Comparison of ENCODE assay signal across 8 mouse cellular contexts in the genomic region with DNA sequence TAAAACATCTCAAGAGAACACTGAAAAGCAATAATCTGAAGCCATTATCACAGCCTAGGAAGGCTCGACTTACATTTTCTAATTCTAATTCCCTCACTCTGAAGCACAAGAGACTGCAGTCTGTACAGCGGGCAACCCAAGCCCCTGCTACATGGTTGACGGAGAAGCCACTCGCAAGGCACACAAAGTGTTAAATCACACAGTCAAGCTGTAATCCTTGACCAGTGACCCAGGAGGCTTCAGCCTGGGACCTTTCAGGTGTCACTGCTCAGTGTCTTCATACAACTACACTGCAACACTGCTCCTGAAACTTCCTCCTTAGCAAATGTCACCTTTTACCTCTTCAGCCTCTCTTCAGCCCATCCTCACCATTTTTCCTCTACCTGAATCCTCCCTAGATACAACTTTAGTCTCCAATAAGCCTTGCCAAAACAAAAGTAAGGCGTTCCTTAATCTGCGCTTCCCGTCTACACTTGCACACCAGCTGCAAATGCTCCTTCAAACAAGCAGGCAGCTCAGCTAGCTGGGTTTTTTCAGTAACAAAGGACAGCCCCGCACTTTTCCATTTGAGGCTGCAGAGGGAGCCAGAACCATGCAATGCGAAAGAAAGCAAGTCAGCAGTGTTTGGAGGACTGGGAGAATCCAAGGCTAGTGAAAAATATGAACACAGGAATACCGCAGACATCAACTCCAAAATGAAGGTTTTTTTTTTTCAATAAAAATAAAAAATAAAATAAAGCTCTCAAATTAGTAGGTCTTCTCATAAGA.
DNase-seq lines count a peak whose midpoint lies in the region; ATAC-seq lines count a peak whose summit lies in the region.

No protein-coding gene starts in this region.

- no peak overlapping the region for H3K4me3 ChIP-seq in heart, embryonic 13.5 days
- H3K4me3 ChIP-seq in kidney, embryonic 15.5 days (replicated peaks), result no peak overlapping the region
- no peak overlapping the region for H3K4me3 ChIP-seq in limb, embryonic 13.5 days

- no peaks in the 10 kb centered on the region for H3K36me3 ChIP-seq in heart, embryonic 13.5 days
- no peaks in the 10 kb centered on the region for H3K36me3 ChIP-seq in kidney, embryonic 15.5 days
- H3K36me3 ChIP-seq in limb, embryonic 13.5 days, result no peaks in the 10 kb centered on the region

- 33% methylated on average over 10 of the region's 10 CpGs for WGBS in heart, embryonic 13.5 days
- 29% methylated on average over 10 of the region's 10 CpGs for WGBS in kidney, embryonic 15.5 days
- 35% methylated on average over 10 of the region's 10 CpGs for WGBS in limb, embryonic 13.5 days

- no peaks in the 10 kb centered on the region for H3K9me3 ChIP-seq in heart, embryonic 13.5 days
- no peaks in the 10 kb centered on the region for H3K9me3 ChIP-seq in kidney, embryonic 15.5 days (replicated peaks)
- H3K9me3 ChIP-seq in limb, embryonic 13.5 days, result no peaks in the 10 kb centered on the region

- ATAC-seq in heart, embryonic 13.5 days (ENCODE audit: extremely low read depth, insufficient number of reproducible peaks, low FRiP score, low TSS enrichment), result no peak
- ATAC-seq in kidney, embryonic 15.5 days (replicated peaks; ENCODE audit: low FRiP score), result peak; percentile 79
- 0 out of 2 replicates have a peak, but pooled peaks have one; percentile 59 for ATAC-seq in limb, embryonic 13.5 days (ENCODE audit: low FRiP score, low read depth)

- H3K27ac ChIP-seq in heart, embryonic 13.5 days (replicated peaks), result no peak overlapping the region
- H3K27ac ChIP-seq in kidney, embryonic 15.5 days, result 0 out of 2 replicates have a peak overlapping the region, but pooled peaks have one; percentile 45
- H3K27ac ChIP-seq in limb, embryonic 13.5 days, result no peak overlapping the region

- peak overlapping the region; percentile 54; the same call in 1 of the 2 replicates for H3K9ac ChIP-seq in heart, embryonic 13.5 days
- no peak overlapping the region for H3K9ac ChIP-seq in kidney, embryonic 15.5 days
- H3K9ac ChIP-seq in limb, embryonic 13.5 days, result no peak overlapping the region

- H3K4me2 ChIP-seq in heart, embryonic 13.5 days, result peak overlapping the region; percentile 43
- peak overlapping the region; percentile 25; the same call in 1 of the 2 replicates for H3K4me2 ChIP-seq in kidney, embryonic 15.5 days
- H3K4me2 ChIP-seq in limb, embryonic 13.5 days (replicated peaks), result 0 out of 2 replicates have a peak overlapping the region, but pooled peaks have one; percentile 9

- H3K4me1 ChIP-seq in heart, embryonic 13.5 days, result peaks cover 39% of the 10 kb centered on the region
- H3K4me1 ChIP-seq in kidney, embryonic 15.5 days, result peaks cover 21% of the 10 kb centered on the region
- H3K4me1 ChIP-seq in limb, embryonic 13.5 days, result peaks cover 20% of the 10 kb centered on the region

- DNase-seq in thymus, postnatal 4 days, result peak; percentile 23
- no peak for DNase-seq in thymus, postnatal 36 days
- peak; percentile 16 for DNase-seq in fibroblast of lung, adult 2 months (ENCODE audit: low read depth)
- DNase-seq in neural tube, embryonic 10.5 days (ENCODE audit: extremely low spot score, low spot score), result peak; percentile 53
- peak; percentile 23 for DNase-seq in urinary bladder, adult 2 months (ENCODE audit: low spot score)

- peaks cover 13% of the 10 kb centered on the region for H3K27me3 ChIP-seq in heart, embryonic 13.5 days (replicated peaks)
- no peaks in the 10 kb centered on the region for H3K27me3 ChIP-seq in kidney, embryonic 15.5 days
- no peaks in the 10 kb centered on the region for H3K27me3 ChIP-seq in limb, embryonic 13.5 days

Comparison
In these comparisons a context has a peak if more than half of its experiments do, and no peak if none do; other contexts are left out.
1. DNase-seq: peak in thymus, postnatal 4 days (single experiment), fibroblast of lung, adult 2 months (single experiment), neural tube, embryonic 10.5 days (single experiment) and urinary bladder, adult 2 months (single experiment); none in thymus, postnatal 36 days (0 of 2).
2. Peak in every context shown above with its lines, with median percentiles within 50 percentile points of each other: H3K4me2 ChIP-seq.